Mouse (Mus musculus) kidney, adult 2 months (tissue): ENCODE data around the gene Syce1l.

ENCODE experiments used
- CTCF ChIP-seq: fragments of 200-500 bp; conservative IDR thresholded peaks from 2 replicates; pipeline ENCODE4 v1.5.1; 2011; ENCODE audit warnings: low read depth, mild to moderate bottlenecking, control low read depth, low read length, moderate library complexity, mixed read lengths; ENCODE audit not compliant: insufficient read depth, insufficient read length
- POLR2A ChIP-seq: fragments of 200-500 bp; IDR thresholded peaks from one replicate; pipeline ENCODE4 v1.6.1; 2011; ENCODE audit warnings: low read depth, low read length, control low read depth

- TF ChIP-seq POLR2A = no peak
- no peak for TF ChIP-seq CTCF
These were observed 17.1 kb downstream of the Syce1l start for GRCm38 (mm10) chr8:113660128-113660527.
